Mouse (Mus musculus): ENCODE results near the gene Zrsr2.

DNA sequence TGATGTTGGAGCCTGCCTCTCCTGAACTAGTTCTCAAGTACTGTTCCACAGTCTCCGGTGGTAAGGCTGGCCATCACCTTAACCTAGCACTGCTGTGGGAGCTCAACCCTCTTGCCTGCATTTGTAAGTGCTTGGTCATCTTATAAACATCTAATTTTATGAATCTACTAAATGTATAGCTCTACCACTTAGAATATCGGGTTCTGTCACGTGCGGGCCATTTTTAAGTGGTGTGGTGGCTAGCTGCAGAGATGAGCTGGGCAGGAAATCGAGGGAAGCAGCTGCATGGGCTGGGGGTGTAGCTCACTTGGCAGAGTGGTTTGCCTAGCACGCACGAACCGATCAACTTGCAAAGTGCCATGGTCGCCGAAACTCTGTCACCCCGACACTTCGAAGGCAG, 1.1 kb downstream of the Zrsr2 start:
- TF ChIP-seq CTCF (IDR thresholded peaks at IDR 0.05; ENCODE audit: extremely low read depth, insufficient read depth, insufficient read length, insufficient replicate concordance): no peak
- TF ChIP-seq POLR2A (IDR thresholded peaks at IDR 0.05; ENCODE audit: low read depth, low read length): no peak
